Mouse (Mus musculus): ENCODE data around the gene Foxn3.

The Foxn3 gene

DNA sequence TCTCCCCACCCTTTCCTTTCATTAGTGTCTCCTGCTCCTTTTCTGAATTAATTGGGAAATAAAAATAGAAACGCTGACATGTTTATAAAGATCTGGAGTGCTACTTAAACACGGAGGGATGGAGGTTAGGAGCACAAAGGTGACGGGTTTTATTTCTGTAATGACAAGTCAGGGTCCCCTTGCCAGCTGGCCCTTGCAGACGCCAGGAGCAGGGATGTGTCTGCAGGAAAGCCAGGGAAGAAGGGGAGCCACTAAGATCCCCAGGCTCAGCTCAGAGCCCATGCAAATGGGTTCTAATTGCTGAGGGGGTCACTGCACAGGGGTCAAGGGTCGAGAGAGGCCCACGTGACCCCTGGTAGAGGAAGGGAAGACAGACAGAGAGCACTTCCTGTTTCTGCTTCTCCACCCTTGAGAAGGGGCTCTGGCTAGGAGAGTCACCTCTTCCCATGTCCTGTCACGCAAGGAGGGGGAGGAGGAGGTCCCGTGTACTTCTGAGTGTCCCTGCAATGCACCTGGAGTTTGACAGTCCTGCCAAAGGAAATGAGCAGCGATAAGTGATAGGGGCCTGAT, 36.7 kb downstream of the Foxn3 start:
- DNase-seq (ENCODE audit: low read depth, low spot score), result no peak

DNA sequence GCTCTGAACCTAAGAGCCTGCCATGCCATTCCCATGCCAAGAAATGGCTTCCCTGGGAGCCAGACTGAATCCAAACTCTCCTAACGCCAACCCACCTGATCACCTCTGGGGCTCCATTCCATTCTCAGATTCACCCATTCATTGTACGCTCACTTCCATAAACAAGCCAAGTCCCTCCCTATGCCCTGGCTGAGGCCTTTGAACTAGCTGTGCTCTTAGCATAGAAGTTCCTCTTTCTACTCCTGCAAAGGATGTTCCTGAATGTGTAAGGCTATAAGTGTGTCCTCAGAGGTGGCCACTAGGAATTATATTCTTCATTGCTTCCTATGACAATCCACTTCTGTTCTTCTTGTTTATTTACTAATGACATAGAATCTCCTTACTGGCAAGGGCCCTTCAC, 40.5 kb downstream of the Foxn3 start:
- no peak for DNase-seq (ENCODE audit: low read depth, low spot score)

DNA sequence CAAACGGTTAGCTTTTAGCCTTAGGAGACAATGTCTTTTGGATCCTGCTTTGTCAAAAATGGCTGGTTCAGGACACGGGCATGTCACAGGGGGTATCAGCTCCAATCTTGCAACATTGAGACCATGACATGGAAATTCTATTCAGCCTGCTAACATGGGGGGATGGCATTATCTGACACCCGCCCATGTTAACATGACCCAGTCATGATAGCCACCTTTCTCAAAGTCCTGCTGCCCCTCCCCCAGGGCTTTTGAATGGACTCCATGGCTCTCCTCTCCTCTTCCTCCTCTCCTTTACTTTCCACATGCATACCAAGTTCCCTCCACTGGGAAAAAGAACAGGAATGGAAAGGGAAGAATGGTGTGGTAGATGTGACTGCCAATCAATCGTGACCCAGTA, 43.5 kb downstream of the Foxn3 start:
- DNase-seq (ENCODE audit: low read depth, low spot score), result no peak

DNA sequence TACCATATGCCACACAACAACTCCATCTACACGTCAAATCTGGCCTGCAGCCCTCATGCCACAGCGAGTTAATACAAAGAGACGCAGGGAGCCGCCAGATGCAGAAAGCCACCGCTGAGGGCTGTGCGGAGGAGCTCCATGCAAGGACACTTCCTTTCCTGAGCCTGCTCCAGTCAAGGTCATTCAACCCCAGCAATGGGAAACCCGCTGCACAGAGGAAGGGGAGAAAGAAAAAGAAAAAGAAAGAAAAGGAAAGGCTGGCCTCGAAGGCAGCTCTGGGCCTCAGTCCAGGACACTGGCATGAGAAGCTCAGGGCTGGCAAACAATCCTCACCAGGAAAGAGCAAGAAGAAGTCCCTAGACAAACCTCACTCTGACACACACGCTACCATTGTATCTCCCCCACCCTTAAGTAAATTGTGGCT, 44.2 kb downstream of the Foxn3 start:
- DNase-seq (ENCODE audit: low read depth, low spot score), result no peak

DNA sequence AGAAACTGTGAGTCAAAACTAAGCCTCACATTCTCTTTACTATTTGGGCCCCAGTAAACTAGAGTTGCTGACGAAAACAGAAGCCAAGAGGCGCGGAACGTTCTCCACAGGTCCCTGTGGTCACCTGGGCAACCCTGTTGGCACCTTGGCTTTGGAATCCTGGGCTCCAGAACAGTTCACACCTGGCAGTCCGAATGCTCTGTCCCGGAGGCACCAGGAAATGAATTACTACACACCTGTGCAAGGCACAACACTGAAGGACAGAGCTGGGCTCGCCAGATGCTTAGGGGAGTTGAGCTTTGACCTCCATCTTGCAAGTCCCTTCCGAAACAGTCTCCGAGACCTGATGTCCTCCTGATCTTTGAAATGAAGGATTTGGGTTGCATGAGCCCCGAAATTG, 44.7 kb downstream of the Foxn3 start:
- no peak for DNase-seq (ENCODE audit: low read depth, low spot score)

DNA sequence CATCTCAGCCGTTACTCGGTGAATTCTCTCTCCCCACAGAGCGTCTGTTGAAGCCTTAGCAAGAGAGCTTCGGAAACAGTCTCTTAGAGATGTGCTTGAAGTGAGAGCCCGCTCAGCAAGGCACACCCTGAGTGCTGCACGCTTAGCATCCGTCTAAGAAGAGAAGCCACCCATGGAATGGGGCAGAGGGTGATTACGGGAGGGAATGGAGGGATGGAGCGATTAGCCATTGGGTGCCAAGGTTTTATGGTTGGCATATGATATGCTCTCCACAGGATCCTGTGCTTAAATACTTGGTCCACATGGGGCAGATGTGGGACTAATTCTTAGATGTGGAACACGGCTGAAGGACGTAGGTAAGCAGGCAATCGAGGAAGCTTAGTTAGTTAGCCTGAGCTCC, 45.3 kb downstream of the Foxn3 start:
- DNase-seq (ENCODE audit: low read depth, low spot score), result no peak

DNA sequence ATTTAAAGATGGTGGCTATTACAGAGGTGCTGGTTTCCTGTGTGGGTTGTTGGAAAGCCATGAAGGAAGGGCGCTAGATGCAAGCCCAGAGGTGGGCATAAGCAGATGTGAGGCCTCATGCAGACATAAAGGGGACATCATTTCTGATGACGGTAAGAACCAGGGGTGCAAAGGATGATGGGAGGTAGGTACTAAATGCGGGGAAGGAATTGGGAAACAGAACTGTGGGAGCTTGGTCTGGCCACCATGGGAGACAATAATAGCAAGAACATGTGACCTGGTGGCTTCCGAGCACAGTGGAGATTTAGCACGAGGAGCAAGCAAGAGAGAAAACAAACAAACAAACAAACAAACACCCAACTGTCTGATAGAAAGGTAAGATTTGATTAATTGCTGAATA, 46.1 kb downstream of the Foxn3 start:
- DNase-seq (ENCODE audit: low read depth, low spot score), result no peak

DNA sequence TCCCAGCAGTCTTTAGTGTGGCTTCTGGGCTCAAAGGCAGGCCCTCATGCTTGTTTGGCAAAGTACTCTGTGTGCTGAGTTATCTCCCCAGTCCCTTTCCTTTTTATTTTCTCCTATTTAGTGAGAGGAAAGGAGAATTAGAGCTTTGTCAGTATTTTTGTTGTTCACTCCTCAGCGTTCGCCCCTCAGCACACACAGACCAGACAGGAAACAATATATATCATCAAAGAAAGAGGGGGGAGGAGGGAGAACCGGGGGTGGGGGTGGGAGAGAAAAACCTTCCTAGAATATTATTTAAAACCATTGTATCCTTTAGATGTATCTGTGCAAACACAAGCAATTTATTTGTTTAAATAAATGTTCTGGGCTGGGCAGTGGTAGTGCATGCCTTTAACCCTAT, 47.9 kb downstream of the Foxn3 start:
- no peak for DNase-seq (ENCODE audit: low read depth, low spot score)

DNA sequence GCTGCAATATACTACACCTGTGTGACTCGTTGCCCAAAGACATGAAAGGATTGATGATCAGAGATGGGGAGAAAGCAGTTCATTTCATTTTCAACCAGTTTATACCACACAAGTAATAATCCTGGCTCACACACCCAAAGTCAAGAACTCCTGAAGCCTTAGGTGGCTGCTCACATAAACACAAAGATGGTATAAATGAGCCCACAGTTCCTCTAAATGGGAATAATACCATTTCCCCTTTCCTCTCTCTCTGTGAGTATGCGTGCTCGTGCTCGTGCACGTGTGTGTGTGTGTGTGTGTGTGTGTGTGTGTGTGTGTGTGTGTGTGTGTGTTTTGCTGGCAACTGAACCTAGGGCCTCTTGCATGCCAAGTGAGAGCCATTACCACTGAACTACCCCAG, 51.7 kb downstream of the Foxn3 start:
- no peak for DNase-seq (ENCODE audit: low read depth, low spot score)

DNA sequence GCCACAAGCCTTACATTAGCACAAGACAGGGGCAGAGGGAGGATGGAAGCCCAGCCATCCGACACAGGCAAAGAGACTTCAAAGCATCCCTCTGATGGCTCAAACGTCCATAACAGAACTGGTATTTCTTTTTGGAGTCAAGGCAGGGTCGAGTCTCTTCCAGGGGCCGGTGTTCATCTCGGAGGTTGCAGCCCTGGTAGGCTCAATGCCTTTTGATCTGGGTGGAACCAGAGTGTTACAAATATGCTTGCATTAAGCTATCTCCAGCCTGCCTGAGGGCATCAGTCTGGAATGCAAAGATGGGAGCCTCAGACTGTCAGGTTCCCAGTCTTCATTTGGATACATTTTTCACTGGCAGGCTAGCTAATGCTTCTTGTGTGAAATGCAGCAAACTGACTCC, 52.6 kb downstream of the Foxn3 start:
- no peak for DNase-seq (ENCODE audit: low read depth, low spot score)

DNA sequence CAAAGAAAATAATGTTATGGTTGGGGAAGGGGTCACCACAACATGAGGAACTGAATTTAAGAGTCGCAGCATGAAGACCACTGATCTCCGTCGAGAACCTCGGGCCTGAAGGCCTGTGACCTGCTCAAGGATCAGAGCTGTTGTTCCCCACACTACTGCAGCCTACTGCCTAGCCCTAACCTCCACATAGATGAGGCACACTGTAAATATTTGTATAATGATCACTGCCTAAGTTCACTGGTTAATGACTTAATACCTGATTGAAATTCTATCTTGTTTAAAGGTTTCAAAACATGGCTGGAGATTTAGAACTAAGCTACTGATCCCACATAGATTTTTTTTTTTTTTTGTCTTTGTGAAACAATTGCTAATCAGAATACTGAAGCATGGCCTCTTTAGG, 61.2 kb downstream of the Foxn3 start:
- no peak for DNase-seq (ENCODE audit: low read depth, low spot score)

DNA sequence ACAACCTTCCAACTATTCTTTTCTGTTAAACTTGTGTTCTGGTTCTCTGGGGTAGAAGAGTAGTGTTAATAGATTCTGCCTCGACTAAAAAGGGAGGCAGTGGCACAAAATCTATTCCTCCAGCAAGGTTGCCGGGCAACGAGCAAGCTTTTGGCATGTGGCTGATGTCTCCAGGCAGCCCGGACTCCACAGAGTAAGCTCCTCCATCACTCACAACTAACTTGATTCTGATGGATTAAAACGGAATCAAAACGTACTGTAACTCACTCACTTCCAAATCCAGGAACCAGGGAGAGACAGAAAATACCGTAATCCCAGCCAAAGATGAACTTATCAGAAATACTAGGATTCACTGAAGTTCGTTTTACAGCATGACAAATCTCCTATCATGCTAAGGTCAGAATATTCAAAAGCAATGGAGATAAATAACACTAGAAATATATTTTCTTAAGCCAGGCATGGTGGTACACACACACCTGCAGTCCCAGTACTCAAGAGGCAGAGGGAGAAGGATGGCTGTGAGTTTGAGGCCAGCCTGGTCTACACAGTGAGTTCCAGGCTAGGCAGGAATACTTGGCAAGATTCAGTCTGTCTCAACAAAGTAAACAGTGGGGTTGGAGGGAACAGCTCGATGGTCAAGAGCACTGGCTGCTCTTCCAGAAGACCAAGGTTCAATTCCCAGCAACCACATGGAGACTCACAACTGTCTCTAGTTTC, 64.2 kb downstream of the Foxn3 start:
- DNase-seq (ENCODE audit: low read depth, low spot score), result no peak

DNA sequence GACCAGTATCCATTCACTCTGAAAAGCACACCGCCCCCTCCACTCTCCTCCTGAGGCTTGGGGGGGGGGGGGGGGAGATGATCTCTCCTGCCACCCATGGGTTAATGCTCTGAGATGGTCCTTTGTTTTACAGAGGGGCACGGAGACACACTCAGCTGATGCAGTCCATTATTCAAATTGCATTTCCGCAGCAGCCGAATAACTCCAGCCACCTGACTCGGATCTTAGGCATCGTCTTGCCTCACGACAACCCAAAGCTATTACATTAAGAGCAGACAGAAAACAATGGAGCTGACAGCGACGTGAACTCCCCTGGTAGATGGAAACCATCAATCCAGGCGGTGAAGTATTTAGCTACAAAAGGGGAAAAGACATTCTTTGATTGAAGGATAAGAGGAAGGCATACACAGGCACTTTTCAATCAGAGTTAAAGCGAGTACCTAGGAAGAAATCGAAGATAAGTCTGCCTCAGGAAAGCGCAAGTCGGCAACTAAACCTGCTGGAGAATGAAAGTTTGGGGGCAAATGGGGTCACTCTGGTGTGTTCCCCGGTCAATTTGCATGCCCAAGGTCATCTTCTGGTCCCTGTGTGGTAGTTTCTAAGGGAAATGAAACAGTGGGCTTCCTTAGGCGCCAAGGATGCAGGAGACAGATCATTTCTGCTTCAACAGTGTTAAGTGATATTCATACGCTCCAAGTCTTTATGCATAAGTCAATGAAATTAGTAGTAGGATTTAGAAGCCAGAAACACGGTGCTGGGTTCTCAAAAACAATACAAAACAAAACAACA, 65.0 kb downstream of the Foxn3 start:
- DNase-seq (ENCODE audit: low read depth, low spot score), result no peak

DNA sequence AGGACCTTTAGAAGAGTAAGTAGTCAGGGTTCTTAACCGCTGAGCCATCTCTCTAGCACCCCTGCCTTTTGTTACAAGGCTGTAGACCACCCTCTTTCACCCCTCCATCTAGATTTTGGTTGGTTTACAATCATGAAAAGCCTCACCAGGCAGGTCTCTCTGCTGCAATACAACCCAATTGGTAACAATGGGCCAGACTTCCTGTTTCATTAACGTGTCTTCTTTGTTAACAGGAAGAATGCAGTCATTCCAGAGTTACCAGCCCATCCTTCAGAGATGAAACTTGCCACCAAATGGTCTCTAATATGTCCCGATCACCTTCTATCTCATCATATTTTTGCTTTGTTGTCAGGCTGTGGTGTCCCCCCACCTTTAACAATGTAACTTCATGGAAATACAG, 66.4 kb downstream of the Foxn3 start:
- DNase-seq (ENCODE audit: low read depth, low spot score), result no peak

DNA sequence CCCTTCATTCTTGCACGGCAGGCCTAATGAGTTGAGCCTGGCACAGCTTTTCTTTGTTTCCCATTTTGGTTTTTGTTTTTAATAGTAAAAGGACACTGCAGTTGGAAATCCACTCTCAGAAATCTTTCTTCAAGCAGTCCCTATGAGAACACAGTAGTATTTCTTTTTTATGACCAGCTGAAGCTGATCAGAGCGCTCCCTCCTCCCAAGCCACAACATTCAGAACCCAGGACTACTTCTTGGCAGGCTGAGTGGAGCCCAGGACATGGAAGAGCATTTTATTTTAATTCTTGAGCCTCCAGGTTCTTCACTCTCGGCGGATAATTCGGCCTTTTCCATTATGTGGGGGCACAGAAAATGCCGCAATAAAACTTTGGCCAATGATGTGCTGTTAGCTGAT, 73.2 kb downstream of the Foxn3 start:
- DNase-seq (ENCODE audit: low read depth, low spot score), result no peak

DNA sequence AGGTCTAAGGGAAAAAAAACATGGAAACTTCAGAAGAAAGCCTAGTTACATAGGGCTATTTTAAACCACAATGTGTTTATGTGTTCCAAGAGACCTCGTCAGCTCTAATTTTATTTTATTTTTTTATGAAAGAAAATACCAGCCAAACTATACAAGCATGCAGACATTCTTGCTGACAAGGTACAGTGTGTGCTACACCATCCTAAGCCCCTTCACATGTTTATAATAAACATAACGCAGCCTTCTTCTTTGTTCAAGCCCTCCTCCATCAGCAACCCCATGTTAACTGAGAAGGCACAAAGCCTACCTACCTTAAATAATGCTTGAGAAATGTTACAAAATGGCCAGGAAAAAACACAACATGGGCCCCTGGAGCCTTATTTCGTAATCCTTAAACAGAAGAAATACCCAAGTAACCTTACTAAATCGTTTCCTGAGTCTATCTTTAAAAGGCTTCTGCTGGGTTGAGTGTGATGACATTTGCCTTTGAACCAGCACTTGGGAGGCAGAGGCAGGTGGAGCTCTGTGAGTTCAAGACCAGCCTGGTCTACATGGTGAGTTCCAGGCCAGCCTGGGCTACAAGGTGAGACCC, 74.3 kb downstream of the Foxn3 start:
- no peak for DNase-seq (ENCODE audit: low read depth, low spot score)

DNA sequence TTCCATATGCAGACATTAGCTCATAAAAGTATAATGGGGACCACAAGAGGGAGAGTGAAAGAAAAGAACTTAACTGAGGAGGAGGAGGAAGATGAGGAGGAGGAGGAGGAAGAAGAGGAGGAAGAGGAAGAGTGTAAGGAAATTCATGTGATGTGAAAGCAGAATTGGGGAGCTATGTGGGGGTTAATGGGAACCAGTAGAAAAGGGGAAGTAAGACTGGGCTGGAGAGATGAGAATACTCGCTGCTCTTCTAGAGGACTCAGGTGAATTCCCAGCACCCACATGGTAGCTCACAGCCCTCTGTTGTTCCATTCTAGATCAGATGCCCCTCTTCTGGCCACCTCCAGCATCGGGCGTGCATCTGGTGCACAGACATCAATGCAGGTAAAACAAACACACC, 83.0 kb downstream of the Foxn3 start:
- no peak for DNase-seq (ENCODE audit: low read depth, low spot score)

DNA sequence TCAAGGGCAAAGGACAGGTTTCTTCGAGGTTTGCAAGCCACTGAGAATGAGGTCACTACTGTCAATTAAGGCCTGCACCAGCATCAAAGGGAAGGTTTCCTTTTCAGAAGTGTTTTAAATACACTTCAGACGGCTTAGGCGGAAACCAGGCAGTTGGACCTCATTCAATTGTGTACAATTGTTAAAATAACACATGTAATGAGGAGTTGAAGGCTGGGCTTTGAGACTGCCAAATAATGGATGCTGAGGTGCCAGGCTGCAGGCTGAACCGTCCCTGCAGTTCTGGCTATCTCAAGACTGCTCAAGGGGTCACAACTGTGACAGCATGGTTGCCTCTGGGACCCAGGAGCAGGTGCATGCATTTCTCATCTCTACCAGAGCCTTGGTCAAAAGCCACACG, 89.2 kb downstream of the Foxn3 start:
- DNase-seq (ENCODE audit: low read depth, low spot score), result no peak

DNA sequence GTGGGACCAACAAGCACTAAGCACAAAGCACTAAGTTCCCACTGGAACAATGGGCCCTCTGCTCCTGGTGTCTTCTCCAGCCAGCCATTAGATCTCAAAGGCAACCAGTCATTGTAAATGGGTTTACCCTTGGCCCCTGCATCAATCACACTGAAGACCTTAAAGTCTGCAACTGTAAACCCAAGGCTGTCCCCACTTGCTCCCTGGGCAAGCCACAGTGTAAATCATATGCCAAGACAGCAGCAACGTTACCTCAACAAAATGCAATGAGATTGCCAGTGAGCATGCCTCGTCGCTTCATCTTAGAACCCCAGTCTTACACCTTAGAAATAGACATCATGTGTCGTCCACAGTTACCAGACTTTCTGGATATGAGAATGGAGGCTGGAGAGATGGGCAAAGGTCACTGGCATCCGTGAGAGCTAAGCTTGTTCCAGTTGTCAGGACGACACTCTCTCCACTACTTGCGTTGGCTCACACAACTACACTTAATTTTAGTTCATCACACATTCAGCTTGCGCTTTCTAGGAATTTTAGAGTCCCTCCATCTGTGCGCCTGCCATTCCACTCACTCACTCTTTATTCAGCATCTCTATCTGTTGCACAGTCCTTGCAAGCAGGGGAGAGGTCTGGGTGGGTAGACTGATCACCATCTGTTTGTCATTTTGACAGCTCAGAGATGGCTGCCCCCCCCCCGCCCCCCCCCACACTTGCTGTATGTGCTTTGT, 89.8 kb downstream of the Foxn3 start:
- no peak for DNase-seq (ENCODE audit: low read depth, low spot score)

DNA sequence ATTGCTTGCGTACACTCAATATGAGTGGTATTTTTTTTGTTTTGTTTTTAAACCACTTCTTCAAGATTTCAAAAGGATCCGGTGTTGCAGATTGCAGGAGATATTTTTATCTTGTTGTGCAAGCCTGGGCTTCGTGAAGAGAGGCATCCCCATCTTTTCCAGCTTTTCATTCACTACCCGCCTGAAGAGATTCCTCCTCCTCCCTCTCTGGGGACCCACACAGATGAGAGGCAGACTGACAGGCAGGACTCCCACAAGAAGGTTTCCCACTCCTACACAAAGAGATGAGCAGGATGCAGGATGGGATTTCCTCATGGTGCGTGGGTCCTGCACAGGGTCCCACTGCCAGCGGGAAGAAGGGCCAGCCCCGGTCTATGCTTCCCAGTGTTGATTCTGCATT, 92.0 kb downstream of the Foxn3 start:
- DNase-seq (ENCODE audit: low read depth, low spot score), result no peak

DNA sequence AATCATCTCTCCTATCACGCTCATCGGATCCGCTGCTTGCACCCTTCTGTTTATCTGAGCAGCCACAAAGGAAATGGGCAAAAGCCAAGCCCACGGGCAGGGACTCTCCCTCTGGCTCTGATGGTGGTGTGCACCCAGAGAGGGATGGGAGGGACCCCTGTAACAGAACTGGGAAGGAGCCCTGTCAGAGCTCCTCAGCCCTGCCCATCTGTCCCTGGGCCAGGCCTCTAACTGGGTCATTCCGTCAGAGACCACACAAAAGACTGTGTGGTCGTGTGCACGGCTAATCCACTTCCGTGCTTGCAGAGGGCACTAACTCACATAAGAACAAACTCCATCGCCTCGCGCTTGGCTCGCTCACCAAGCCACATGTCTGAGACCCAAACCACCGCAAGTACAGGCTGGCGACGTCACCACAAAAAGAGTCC, 95.5 kb downstream of the Foxn3 start:
- DNase-seq (ENCODE audit: low read depth, low spot score), result no peak

All from brain, embryonic 18.5 days (tissue).